Mouse (Mus musculus) neutrophil, adult 5-6 weeks (primary cell): Measurements from ENCODE around the gene Ptprcap. TPM values are rescaled to one million over a fixed set of nuclear protein-coding genes. Genes with fewer than 3 reads are reported as not detected.

ENCODE experiments used
- ATAC-seq: fragments of 151-379, 151-347 bp; 2 replicates; pipeline ENCODE4 v1.8.0; 2017; ENCODE audit warnings: mild to moderate bottlenecking, moderate TSS enrichment; ENCODE audit not compliant: insufficient number of reproducible peaks, poor library complexity, low FRiP score, severe bottlenecking; ENCODE audit errors: extremely low read depth
- total RNA-seq: library from RNA; stranded (forward); fragments of 200-1000 nt; gene quantifications from 2 replicates; pipeline ENCODE4 v1.2.3, GENCODE M21; 2017

Ptprcap gene
- total RNA-seq, 1 experiment from 2014 or later = 227 TPM

DNA sequence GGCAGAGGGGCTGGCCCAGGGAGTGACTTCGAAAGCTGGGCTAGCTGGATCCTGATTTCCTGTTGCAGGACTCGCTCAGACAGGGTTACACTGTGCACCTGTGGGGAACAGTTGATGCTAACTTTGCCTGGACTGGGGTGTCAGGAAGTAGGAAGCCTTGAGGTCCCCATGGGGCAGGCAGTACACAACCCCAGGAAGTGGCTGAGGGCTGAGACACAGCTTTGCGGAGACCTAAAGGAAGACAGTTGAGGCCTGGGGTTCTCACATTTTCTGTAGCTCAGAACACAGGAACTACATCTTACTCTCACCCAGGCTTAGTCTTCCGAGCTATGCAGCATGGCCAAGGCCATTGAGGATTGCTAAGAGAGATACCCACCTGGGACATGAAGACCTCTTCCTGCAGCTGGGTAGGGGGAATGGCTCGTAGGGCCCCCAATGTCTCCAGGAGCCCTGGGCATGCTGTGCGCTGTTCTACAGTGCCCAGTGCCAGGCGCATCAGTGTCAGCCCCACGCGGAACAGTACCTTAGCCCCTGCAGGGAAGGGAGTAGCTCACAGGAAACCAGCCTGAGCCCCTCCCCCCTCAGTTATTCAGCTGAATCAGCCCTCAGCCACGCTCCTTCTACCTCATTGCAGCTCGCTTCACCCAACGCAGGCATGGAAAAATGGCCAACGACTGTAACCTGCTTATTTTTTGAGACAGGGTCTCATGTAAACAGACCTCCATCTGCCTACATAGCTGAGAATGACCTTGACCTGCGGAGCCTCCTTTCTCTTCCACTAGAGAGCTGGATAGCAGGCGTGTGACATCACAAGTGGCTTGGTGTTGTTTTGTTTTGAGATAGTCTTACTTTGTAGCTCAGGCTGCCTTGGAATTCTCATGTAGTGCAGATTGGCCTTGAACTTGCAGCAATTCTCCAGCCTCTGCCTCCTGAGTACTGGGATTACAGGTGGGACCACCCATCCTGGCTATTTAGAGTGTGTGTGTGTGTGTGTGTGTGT lies 31.9 kb downstream of the Ptprcap start:
- ATAC-seq = peak; percentile 38

DNA sequence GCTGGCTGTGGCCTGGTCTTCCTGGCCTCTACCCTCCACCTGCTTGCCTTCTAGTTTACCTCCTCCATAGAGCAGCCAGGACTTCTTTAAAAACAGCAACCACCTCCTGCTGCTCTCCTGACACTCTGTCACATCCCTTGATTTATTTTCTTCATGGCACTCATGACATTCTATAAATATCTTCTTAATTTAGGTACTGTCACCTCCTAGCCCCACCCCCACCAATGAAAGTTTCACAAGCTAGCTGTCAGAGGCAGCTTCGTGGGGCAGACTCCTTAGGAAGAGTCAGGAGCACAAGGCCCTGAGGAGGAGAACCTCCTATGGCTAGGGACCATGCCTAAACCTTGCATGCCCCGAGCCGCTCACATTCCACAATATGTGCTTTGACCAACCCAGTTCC lies 33.9 kb downstream of the Ptprcap start:
- no peak for ATAC-seq

DNA sequence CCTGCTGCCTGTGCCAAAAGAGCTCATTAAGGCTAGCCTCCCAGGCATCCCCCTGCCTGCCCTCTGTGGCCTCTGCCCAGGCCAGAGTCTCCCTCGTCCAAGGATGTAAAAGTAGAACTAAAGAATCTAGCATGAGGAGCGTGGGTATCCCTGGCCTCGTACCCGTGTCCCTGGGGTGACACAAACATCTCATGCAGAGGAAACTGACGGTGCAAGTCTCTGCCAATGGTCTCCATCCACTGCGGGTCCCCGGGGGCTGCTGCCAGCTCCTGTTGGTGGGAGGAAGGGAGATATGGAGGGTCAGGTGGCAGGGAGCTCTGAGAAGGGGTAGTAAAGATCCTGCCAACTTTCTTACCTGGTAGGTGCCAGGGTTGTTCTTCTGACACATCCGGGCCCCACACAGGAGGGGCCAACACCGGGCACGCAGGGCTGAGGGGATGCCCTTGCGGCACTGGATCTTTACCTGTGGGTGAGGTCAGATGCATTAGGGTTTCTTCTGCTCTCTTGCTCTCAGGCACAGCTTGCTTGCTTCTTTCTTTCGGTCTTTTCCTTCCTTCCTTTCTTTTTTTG lies 35.7 kb downstream of the Ptprcap start:
- no peak for ATAC-seq

DNA sequence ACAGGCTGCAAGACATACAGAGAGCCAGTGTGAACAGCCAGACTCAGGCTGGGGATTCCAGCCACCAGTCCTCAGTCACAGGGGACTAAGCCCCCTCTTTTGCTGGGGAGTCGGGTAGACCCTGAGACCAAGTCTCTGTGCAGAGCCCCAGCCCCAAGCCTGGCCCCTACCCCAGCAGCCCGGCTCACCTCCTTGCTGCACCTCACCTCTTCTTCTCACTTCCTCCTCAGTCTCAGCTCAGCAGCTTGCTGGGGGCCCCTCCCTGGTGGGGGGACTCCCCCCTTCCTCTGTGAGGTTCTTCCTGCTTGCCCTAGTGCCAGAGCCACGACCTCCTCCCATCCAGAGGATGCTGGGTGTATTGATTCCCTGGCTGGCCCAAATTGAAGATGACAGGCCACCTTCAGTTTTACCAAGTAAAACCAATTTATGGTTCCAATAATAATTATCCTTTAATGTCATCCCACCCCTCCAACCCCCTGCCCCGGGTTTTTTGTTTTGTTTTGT lies 37.5 kb downstream of the Ptprcap start, which contains the start of gene Tbc1d10c:
Tbc1d10c (minus strand) TSS at position 454 of the 504 bp plus-strand sequence.
- peak; percentile 71 for ATAC-seq

DNA sequence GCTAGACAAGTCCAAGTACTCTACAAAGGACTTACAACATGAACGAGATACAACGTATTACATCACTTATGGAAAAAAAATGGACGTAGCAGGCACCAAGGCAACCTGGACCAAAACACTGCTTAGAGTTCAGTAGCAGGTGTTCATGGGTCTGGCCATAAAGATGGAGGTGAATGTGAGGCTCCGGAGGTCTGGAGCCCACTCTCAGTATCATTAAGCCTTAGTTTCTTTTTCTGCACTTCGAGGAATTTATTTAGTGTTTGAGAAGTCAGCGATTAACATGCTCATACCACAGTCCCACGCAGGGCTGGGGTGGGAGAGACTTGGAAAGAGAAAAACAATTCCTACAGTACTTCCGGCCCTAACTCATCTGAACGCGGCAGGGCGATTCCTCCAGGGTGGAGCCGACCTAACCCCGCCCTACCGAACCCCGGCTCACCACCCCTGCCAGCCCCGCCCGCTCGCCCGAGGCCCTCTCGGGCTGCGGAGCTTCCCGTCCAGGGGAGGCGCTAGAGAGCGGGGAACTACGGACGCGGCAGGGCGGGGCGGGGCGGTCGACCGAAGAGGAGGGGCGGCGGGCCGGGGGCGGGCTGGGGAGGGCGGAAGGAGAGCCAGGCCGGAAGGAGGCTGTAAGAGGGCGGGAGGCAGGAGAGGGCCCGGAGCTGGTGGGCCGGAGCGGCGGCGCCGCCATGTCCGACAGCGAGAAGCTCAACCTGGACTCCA lies 38.3 kb downstream of the Ptprcap start, which contains the start of gene Ppp1ca:
Ppp1ca (plus strand) TSS at position 538 of the 723 bp plus-strand sequence.
- peak; percentile 76 for ATAC-seq

DNA sequence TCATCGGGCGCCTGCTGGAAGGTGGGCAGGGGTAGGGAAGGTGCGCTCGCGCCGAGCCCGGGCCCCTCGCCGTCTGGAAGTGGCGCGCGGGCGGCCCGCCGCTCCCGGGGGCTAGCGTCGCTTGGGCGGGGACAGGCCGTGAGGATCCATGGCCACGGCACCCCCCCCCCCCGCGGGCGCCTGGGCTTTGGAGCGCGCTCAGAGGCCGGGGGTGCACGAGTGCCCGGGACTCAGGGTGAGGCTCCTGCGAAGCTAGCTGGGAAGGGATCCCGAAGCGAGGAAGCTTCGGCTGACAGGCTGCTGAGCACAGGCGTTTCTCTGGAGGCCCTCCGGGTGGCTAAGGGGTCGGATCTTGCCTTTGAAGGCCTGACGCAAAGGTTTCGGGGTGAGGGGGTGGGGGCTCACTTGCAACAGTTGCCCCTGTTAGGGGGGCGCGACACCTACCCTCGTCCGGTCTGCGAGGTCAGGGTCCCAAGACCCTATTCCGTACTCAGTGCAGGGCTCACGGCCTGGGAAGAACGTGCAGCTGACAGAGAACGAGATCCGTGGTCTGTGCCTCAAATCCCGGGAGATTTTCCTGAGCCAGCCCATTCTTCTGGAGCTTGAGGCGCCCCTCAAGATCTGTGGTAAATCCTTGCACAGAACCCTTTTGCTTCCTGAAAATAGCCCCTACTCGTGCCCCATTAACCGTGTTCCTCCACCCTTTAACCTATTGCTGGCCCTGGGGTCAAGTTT lies 39.0 kb downstream of the Ptprcap start:
- no peak for ATAC-seq

DNA sequence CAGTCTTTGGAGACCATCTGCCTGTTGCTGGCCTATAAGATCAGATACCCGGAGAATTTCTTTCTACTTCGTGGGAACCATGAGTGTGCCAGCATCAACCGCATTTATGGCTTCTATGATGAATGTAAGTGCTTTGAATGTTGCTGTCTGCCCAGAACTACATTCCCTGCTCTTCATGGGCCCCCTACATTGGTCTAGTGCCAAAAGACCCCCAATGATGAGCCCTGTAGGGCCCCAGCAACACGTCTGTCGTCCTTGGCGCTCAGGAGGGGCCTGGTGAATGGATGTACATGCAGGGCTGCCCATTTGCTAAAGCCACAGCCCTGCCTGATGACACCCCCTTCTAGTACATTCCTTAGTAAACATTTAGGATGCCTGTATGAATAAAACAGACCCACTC lies 39.7 kb downstream of the Ptprcap start:
- ATAC-seq = no peak

DNA sequence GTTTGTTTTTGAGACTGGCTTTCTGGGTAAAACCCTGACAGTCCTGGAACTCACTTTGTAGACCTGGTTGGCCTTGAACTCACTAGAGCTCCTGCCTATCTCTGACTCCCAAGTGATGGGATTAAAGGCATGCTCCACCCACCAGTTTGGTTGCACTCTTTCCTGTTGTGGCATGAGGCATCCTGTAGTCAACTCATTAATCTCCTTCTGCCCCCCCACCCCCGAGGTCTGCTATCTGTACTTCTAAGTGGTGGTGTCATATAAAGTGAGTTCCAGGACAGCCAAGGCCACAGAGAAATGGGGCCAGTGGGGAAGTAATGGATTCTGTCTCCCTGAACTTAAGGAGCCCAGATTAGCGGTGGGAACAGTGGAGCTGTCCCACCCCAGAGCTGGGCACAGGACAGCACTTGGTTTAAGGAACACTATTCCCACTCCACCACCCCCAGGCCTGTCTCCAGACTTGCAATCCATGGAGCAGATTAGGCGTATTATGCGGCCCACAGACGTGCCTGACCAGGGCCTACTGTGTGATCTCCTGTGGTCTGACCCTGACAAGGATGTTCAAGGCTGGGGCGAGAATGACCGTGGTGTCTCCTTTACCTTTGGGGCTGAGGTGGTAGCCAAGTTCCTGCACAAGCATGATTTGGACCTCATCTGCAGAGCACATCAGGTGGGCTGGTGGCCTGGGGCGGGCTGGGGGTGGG lies 40.8 kb downstream of the Ptprcap start:
- ATAC-seq = no peak

DNA sequence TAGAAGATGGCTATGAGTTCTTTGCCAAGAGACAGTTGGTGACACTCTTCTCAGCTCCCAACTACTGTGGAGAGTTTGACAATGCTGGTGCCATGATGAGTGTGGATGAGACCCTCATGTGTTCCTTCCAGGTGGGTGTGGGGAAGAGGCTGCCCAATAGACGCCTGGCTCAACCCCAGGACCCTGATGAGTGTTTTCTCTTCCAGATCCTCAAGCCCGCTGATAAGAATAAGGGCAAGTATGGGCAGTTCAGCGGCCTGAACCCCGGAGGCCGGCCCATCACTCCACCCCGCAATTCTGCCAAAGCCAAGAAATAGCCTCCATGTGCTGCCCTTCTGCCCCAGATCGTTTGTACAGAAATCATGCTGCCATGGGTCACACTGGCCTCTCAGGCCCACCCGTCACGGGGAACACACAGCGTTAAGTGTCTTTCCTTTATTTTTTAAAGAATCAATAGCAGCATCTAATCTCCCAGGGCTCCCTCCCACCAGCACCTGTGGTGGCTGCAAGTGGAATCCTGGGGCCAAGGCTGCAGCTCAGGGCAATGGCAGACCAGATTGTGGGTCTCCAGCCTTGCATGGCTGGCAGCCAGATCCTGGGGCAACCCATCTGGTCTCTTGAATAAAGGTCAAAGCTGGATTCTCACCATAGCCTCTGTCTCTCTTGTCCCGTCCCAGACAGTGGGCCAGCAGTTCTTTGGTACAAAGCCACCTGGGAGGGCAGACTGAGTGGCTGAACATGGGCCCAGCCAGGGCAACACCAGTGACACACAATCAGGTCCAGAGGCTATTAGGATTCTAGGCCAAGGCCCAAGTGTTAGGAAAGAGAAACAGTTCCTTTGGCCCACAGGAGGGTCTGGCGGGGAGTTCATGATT lies 41.6 kb downstream of the Ptprcap start:
- no peak for ATAC-seq

DNA sequence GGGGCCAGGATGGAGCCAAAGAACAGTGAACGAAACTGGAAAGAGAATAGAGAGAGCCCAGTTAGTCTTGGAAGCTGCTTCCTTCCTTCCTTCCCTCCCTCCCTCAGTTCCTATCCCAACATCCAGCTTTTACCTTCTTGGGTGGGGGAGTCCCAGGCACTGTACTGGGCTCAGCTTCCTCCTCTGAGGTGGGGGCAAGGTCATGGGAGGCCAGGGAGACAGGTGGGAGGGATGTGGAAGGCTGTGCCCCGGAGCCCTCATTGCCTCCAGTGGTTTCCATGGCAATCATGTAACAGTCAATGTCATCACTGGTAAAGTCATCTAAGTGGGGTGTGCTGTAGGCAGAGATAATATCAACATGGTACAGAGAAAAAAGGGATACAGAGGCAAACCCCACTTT lies 42.6 kb downstream of the Ptprcap start:
- no peak for ATAC-seq

DNA sequence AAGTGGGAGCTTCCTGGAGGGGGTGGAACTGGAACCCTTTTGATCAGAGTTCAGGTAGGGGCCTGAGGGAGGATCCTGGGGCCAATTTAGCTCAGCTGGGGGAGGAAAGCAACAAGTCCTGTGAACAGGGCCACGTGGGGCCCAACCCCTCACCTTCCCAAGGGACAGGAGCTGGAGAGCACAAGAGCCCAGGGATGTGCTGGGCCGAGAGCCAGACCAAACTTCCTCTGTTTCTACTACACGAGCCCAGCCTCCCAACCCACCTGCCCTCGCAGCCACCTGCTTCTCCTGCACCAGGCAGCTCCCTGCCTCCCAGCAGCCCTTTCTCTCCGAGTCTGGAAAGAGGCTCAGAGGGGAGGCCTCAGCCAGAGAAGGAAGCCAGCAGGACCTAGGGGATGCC lies 43.1 kb downstream of the Ptprcap start:
- no peak for ATAC-seq

DNA sequence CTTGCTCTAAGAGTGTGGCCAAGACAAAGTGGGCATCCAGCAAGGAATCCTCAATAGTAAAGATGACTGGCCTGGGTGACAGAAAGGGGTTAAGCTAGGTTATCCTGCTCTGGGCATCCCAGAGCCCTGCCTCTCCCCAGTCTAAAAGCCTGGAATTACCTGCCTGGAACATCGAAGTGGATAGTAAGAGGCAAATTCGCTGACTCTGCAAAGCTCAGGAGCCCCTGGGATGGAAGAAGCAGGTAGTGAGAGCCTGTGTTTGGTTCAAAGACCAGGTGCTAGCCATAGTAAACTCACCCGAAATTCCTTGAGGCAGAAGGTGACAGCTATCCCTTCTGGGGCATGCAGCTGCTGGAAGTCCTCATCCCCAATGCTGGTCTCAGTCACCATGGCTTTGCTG lies 43.8 kb downstream of the Ptprcap start:
- ATAC-seq = no peak

DNA sequence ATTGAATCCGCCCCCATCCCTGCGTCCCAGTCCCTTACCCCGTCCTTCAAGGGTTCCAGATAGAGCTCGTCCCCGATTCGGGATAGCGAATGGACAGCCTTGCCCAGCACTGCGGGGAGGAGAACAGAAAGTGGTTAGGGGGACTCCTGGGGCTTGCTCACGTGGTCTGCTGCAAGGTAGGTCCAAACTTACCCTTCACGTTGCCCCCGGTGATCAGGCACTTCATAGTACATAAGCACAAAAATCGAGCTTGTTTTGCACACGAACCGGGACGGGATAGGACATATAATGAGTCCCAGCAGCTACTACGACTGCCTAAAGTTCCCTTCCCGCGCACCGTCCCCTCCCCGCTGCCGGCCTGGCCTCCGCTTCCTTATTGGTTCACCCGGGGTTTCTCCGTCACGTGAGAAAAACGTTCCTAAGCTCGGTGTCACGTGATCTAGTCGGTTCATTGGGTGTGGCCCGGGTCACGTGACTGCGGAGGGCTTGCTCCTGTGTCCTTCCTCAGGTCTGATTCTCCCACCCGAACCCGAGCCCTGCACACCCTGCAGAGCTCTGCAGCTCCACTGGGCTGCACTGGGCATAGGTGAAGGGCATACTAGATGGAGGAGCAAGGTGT lies 48.0 kb downstream of the Ptprcap start, which contains the start of gene Rad9a:
Rad9a (minus strand) TSS at position 372 of the 619 bp plus-strand sequence.
- ATAC-seq = peak; percentile 67

DNA sequence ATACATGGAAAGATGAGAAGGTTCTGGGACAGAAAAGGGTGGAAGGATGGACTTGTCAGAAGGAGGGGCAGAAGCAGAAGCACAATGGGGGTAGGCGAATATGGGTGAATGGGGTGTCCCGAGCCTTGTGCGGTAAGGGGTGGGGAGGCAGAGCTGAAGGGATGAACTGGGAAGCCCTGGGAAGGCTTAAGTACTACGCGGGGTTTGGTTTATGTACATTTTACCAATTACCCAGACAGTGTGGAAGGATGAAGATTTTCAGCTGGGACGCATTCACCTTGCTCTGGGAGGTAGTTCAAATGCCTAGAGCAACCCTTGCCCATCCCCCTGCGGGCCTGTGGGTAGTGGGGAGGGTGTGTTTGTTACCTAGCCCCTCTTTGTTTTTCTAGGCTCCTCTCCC lies 48.7 kb downstream of the Ptprcap start:
- no peak for ATAC-seq

DNA sequence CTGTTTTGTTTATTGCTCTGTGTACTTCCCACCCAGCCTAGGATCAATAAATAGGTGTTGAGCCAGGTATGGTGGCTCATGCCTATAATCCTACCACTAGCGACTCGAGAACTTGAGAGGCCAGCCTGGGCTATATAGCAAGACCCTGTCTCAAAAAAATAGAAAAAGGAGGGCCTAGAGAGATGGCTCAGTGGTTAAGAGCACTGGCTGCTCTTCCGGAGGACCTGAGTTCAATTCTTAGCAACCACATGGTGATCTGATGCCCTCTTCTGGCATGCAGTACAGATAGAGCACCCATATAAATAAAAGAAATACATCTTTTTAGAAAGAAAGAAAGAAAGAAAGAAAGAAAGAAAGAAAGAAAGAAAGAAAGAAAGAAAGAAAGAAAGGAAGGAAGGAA lies 49.7 kb downstream of the Ptprcap start:
- ATAC-seq = no peak

DNA sequence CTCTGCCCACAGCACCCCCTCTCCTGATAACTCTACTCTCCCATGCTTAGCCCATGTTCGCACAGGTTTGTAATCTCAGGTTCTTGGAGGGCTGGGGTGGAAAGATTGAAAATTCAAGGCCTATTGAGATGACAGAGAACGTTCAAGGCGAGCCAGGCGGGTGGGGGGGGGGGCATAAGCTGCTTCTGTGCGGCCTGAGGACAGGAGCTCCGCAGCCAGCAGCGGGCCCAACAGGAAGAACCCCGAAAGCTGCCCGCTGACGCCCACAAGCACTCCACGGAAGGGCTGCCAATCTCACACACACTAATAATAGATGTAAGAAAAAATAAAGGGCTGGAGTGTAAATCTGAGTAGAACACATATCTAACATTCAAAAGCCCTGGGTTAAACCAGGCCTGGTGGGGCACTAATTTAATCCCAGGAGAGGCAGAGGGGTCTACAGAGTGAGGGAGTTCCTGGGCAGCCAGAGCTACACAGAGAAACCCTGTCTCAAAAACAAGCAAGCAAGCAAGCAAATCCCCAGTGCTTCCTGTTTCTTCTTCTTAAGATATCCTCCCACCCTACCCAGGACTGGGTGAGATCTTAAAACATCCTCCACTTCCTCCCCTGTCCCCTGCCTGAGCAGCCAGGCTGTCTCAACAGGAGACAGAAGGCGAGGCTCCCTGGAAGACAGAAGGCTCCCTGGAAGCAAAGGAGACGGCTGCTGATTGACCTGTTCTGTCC lies 50.4 kb downstream of the Ptprcap start:
- peak; percentile 21; the same call in 1 of the 2 replicates for ATAC-seq
